Mouse (Mus musculus): ENCODE measurements around the gene Atp6v0a1. TPM values are rescaled to one million over a fixed set of nuclear protein-coding genes. Genes with fewer than 3 reads are reported as not detected.

The Atp6v0a1 gene
- polyA plus RNA-seq, 2 experiments from 2014 or later = 7.0 to 15.7 TPM

DNA sequence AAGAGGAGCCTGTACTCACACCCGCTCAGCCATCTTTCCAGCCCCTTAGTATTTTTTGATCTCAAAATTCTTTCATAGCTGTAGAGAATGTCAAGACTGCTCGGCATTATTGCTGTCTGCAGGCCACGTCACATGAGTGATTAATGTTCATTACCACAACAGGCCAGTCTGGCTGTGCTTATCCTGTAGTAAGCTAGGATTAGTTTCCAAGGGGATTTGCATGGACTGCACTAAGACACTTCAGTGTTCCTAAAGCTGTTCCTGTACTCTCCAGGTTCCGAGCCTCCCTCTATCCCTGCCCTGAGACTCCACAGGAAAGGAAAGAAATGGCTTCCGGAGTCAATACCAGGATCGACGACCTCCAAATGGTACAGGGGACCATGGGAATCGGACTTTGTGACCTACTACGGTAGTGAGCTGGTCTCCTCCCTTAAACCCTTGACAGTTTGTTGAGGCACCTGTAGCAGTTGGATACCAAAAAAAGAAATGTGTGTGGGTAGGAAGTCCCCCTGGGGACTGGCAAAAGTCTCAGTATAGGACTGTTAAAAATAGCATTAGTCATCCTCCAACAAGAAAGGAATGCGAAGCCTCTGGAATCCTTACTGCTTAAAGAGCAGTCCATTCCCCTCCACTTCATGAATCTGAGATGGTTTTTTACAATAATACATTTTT lies 21.0 kb downstream of the Atp6v0a1 start:
- no peak for ATAC-seq

- no peak for ATAC-seq
Measured at GRCm38 (mm10) chr11:101030808-101031156, 21.5 kb downstream of the Atp6v0a1 start.

DNA sequence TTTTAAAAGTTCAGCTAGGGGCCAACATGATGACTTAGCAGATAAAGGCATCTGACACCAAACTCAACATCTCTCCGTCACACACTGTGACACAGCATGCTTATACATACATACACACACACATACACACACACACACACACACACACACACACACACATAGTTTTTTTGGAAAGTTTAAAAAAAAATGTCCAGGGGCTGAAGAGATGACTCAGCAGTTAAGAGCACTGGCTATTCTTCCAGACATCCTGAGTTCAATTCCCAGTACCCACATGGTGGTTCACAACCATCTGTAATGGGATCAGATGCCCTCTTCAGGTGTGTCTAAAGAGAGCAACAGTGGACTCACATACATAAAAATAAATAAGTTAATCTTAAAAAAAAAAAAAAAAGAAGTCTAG lies 22.2 kb downstream of the Atp6v0a1 start:
- no peak for ATAC-seq

GRCm38 (mm10) chr11:101033856-101034500 lies 24.7 kb downstream of the Atp6v0a1 start:
- ATAC-seq = no peak

- ATAC-seq = no peak
Measured at GRCm38 (mm10) chr11:101034614-101035327, 25.5 kb downstream of the Atp6v0a1 start.

DNA sequence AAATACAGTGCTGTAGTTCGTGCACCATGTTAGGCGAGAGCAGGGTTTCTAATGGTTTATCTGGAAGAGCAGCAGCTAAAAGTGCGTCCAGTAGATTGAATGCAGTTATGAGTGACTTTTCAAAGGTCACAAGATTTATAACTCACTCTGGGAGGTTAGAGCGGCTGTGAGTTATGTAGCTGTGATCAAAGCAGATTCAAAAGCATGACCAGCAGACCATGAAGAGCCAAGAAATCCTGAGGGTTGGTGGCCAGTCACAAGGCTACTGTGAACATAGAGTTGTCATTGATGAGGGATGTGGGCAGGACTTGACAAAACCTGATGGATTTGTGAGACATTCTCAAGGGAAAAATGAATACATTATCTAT lies 26.1 kb downstream of the Atp6v0a1 start:
- no peak for ATAC-seq

GRCm38 (mm10) chr11:101037795-101038194 lies 28.5 kb downstream of the Atp6v0a1 start:
- no peak for ATAC-seq

GRCm38 (mm10) chr11:101045826-101046225 lies 36.6 kb downstream of the Atp6v0a1 start:
- ATAC-seq = no peak

GRCm38 (mm10) chr11:101046440-101046839 lies 37.2 kb downstream of the Atp6v0a1 start:
- ATAC-seq = peak; percentile 64

DNA sequence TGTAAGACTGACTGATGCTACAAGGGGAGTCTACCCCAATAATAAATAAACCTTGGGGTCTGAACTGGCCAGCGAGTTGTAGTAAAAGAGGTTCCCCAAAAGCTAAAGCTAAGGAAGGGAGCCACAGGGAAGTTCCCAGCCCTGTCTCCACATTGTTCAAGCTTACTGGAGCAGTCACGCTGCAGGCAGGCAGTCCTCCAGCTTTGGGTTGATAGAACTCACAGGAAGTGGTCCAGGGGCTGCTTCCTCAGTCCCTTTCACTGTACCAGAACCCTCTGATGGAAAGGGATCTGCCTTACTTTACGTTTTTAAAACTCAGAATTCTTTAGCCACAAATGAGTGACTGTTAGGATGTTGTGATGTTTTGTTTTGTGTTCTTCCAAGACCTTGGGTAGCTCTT lies 38.2 kb downstream of the Atp6v0a1 start:
- ATAC-seq = peak; percentile 62

DNA sequence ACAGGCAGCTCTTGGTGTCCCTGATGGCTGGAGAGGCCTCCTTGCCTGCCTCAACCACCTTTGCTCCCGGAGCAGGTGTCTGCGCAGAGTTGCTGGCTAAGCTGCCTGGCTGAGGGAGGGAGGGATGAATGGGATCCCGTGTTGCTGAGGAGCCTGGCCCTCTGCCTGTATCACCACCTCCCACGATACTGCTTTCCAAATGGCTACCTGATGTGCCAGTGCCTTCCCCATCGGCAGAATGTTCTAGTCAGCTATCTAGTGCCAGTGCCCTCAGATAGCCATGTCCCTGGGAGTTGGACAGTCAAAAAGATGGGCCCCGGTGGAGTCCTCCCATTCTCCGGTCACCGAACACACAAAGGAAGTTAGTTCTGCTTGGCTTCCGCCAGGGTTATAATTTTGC lies 41.1 kb downstream of the Atp6v0a1 start:
- ATAC-seq = no peak

DNA sequence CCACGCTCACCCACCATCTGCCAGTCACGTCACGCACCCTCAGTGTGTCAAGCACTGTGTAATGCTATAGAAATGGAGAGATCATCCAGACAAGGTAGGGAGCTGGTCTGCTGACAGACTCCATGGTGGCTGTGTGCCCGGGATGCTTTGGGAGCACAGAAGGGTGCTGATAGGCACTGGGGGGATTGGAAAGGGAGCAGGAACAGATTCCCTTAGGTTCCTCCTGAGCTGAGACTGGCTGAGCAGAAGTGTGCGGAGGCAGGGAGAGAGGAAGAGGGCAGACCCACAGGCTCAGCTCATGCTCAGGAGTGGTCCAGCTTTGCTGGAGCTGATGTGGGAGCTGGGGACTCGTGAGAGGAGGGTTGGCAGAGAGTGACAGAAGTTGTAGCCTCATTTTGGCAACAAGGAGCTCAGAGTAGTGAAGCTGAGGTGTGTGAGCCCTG lies 41.8 kb downstream of the Atp6v0a1 start:
- no peak for ATAC-seq

DNA sequence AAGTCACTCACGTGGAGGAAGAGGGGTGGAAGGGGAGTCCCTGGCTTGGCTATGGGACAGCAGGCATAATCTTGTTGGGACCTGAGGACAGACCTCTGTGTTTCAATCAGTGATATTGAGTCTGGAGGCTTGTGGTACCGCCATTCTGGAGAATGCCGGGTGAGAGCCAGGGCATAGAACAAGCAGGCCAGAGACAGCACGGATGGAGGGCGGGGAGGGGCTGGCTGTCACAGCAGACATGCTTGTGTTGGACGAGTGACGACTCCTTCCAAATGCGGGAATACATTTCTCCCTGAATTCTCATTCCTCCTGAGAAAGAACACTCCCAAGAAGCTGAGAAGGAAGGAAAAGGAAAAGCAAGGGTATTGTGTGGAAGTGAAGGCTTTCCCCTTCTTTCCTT lies 42.4 kb downstream of the Atp6v0a1 start:
- ATAC-seq = no peak

- ATAC-seq = no peak
Measured at GRCm38 (mm10) chr11:101052751-101053473, 43.7 kb downstream of the Atp6v0a1 start.

GRCm38 (mm10) chr11:101053974-101054373 lies 44.7 kb downstream of the Atp6v0a1 start:
- ATAC-seq = no peak

DNA sequence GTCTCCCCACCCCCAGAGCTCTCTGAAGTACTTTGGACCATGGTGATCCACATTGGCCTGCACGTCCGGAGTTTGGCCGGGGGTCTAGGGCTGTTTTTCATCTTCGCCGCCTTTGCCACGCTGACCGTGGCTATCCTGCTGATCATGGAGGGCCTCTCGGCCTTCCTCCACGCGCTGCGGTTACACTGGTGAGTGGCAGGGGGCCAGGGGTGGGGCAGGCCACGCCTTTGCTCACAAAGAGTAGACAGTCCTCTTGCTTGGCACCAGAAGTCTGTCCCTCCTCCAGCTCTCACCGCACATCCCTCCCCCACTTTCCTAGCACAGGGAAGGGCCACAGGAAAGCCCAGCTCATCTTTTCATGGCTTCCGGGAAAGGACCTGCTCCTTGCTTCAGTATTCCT lies 46.2 kb downstream of the Atp6v0a1 start:
- no peak for ATAC-seq

GRCm38 (mm10) chr11:101056885-101057284 lies 47.6 kb downstream of the Atp6v0a1 start:
- ATAC-seq = no peak

DNA sequence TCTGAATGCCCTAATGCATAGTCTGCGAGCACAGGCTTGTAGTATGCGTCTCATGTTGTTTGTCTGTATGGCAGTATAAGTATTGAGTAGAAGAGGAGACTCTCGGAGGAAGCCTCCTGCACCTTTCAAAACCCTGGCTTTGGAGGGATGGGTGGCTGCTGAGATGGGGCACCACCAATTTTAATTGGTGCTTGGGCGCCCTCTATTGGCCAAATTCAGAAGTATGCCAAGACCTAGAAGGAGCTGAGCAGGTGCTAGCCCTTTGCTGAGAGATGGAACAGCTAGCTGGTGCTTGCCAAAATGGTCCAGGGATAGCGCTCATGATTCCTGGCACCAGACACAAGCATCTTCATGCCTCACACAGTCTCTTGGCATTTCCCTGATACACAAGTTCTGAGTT lies 48.6 kb downstream of the Atp6v0a1 start:
- ATAC-seq = peak; percentile 79

GRCm38 (mm10) chr11:101058726-101059125 lies 49.5 kb downstream of the Atp6v0a1 start:
- ATAC-seq = no peak

DNA sequence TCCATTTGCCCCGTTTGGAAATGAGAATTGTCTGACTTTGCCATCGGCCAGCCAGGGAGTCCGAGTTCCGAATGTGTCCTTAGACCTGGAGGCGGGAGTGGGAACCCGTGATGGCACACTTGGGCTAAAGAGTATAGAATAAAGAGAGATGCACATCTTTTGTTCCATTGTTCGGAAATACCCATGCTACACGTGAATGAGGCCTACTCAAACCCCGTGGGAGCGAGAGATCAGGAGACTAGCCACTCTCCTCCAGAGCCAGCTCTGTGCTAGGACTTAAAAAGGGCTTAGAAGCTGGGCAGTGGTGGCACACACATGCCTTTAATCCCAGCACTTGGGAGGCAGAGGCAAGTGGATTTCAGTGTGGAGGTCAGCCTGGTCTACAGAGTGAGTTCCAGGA lies 50.2 kb downstream of the Atp6v0a1 start:
- no peak for ATAC-seq

GRCm38 (mm10) chr11:101060126-101060525 lies 50.9 kb downstream of the Atp6v0a1 start:
- no peak for ATAC-seq

GRCm38 (mm10) chr11:101061049-101061448 lies 51.8 kb downstream of the Atp6v0a1 start:
- no peak for ATAC-seq

GRCm38 (mm10) chr11:101062165-101062884 lies 53.1 kb downstream of the Atp6v0a1 start:
- ATAC-seq = no peak

All from CD4-positive, CD25-positive, alpha-beta regulatory T cell, adult 4 months (primary cell).